Mouse (Mus musculus): ENCODE results near the gene Bfar. TPM values are rescaled to one million over a fixed set of nuclear protein-coding genes. Genes with fewer than 3 reads are reported as not detected.
"Not testable (repeated sequence)": the region's sequence is repeated elsewhere in the genome, so short reads cannot be mapped to it uniquely, and the experiment has no call there.

The Bfar gene
- 10 to 100 TPM; 29.1 to 37.1 TPM for total RNA-seq (2021)
- long read RNA-seq, experiment 1, transcript Bfar-201 (8 exons, 3,003 nt): major isoform, 21 of 227 reads
- long read RNA-seq, experiment 1, partial matches to known transcripts: 203 of 227 reads
- long read RNA-seq, experiment 1, other reads (novel, unspliced or antisense): 3 of 227 reads
- long read RNA-seq, experiment 2, transcript Bfar-201 (8 exons, 3,003 nt): major isoform, 45 of 177 reads
- long read RNA-seq, experiment 2, partial matches to known transcripts: 3 of 177 reads
- long read RNA-seq, experiment 2, other reads (novel, unspliced or antisense): 129 of 177 reads

DNA sequence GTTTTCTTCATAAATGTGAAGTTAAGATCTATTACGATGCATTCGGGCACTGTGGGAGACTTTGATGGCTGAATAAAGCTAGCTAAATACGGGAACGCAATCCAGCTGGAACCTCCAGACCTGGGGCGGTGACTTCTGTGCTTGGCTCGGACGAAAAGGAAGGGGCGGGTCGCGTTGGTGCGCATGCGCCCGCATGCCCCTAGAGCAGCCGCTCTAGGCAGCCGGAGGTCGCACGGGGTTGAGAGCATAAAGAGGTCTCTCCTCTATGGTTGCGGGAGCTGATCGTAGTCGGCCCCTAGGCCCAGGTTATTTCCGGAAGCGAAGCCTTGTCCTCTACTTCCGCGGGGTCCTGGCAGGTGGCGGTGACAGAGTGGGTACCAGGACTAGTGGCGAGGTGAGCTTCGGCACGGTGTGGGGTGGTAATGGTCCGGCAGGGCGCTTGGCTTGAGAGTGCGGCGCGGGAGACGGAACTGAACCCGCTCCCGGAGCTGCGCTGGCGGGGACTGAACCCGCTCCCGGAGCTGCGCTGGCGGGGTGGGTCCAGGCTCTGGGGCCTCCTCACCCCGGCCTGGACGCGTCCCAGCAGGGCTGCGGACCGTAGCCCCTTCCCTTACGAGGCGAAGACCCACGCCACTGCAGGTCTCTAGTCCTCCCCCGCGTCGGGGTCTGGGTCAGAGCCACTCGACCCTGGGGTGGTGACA is at the start of gene Bfar, which contains the start of gene 3110001I22Rik:
Bfar (plus strand) TSS at position 174 of the 701 bp plus-strand sequence.
3110001I22Rik (plus strand) TSS at position 245 of the 701 bp plus-strand sequence.
- DNase-seq: peak; percentile 90

DNA sequence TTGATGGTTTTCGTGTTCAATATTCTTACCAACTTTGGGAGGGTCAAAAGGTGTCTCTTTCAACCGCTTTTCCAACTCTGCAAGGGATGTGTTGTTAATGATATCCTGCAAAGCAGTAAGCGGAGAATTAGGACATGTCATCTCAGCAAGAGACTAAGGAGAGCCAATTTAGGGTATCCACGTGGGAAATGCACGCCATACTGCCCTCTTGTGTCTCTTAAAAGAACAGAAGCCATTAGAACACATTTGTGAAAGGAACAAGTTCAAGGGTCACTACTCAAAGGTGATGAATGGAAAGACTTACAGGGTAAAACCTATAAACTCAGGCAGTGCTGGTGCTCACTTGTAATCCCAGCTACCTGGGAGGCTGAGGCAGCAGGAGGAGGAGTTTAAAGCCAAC is 43.3 kb upstream of the Bfar start:
- DNase-seq: no peak

GRCm38 (mm10) chr16:13638198-13638597 is 33.5 kb upstream of the Bfar start:
- DNase-seq: not testable (repeated sequence)

GRCm38 (mm10) chr16:13639508-13639907 is 32.1 kb upstream of the Bfar start:
- DNase-seq: no peak

DNA sequence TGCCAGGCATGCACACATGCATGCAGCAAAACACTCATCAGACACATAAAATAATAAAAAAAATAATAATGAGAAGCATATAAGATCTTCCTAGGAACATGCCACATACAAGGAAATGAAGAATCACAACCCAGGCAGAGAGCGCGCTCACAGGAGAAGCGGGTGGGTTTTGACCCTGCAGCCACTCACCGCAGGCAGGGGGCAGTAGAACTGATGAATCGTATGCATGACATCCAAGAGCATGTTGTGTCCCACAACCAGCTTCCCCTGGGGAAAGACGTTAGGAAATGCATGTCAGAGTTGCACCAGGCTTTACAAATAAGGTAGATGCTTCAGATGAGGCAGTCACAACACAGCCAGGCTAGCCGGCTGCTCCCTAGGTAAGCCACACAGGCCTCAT is 31.6 kb upstream of the Bfar start:
- no peak for DNase-seq

DNA sequence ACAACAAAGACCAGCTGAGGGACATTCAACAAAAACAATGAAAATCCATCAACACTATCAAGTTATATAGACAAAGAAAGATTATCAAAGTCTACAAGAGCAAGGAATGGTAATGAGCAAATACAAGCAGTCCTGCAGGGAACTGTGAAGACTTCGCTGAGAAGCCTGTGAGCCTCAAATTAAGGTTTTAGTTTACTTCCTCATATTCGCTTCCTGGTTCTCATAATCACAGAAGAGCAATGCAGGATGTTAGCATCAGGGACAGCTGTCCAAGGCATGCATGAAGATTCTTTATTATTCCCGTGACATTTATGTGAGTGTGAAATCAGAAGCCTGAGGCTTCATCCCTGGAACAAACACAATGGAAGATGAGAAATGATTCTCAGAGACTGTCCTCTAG is 27.2 kb upstream of the Bfar start:
- DNase-seq: no peak

DNA sequence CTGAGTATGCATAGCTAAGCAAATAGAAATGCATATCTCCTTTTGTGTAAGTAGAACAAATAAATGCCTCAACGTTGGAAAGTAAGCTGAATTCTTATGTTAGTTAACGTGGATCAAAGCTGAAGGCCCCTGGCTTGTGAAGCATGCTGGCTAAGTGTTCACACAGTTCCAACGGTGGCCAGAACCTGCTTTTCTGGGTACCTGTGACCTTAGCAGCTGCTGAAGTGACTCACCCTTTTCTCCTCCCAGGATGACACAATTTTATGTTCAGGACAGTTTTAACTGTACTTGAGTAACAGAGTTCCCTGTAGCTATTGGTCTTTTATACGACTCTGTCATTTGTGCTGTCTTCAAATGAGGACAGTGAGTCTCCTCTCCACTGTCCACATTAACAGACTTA is 25.7 kb upstream of the Bfar start:
- DNase-seq: no peak

GRCm38 (mm10) chr16:13658886-13659285 is 12.8 kb upstream of the Bfar start:
- DNase-seq: no peak

DNA sequence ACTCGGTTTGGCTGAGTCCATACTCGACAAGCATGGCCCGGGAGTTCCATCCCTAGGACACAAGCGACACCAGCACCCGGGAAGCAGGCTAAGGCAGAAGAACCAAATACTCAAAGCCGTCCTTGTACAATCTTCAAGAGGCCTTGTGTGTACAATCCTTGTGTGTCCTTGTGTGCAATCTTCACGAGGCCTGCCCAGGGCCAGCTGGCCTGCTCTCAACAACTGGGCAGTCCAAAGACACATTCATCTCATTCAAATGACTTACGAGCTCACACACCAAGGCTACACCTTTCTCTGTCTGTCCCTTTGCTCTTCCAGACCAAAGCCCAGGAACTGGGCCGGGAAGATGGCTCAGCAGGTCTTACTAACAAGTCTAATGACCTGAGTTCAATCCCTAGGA is 10.9 kb upstream of the Bfar start:
- no peak for DNase-seq

DNA sequence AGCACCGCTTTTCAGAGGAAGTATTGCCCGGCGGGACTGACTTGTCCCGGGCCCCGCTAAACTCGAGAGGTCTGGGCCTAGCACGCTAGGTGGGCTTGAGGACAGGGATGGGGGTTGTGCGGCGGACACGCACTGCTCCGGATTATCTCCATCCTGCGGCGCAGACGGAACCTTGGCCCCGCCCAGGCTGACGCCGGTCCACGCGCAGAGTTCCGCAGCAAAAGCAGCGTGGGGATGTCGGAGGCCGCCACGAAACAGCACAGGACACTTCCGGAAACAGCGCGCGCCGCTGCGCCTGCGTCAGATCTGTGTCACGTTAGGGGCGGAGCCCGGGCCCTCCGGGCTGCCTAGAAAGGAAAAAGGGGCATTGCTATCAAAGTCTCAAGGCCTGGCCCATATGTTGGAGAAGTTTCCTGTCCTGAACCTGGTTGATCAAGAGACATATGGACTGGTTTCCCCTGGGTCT is 3.7 kb upstream of the Bfar start, which contains the start of gene Parn:
Parn (minus strand) TSS at position 293 of the 466 bp plus-strand sequence.
- peak; percentile 91 for DNase-seq

GRCm38 (mm10) chr16:13668402-13669108 is 3.1 kb upstream of the Bfar start:
- no peak for DNase-seq

DNA sequence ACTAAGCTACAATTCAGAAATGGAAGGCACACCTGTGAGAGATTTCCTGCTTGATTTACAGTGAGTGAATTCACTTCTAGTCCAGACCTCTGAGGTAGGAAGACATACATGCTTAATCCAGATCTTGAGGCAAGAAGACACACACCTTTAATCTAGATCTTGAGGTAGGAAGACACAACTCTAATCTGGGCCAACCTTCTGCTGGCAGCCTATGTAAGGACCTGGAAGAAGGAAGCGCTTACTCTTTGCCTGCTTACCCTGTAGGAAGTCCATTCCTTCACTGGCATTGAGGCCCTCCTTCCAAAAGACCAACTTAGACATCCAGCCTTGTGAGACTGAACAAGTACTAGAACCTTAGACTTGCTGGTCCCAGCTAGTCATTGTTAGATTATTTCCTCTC is 2.4 kb upstream of the Bfar start:
- DNase-seq: no peak

- DNase-seq: not testable (repeated sequence)
These were observed 762 bp upstream of the Bfar start for GRCm38 (mm10) chr16:13670896-13671295.

DNA sequence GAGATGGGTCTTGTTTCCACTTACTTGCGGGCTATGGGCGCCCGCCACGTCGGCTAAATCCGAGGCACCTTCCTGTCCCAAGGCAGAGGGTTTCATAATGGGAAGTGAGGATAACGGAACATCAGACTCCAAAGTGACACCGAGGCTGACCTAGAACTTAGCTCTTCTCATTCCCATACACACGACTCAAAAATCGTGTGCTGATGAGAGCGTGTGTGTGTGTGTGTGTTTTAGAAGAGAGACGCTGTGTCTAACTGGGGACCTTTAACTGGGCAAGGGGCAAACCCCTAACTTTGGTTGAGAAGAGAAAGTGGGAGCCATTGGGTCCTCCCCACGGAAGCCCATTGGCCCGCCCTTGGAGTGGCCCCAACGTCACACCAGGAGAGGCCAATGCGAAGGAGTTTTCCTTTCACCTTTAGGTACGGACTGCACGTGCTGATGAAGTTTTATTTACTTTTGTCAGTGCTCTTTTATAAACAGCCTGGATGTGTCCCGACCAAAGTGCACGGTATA is 784 bp downstream of the Bfar start:
- DNase-seq: peak; percentile 47

GRCm38 (mm10) chr16:13673114-13673513 is 1.5 kb downstream of the Bfar start:
- DNase-seq: no peak

DNA sequence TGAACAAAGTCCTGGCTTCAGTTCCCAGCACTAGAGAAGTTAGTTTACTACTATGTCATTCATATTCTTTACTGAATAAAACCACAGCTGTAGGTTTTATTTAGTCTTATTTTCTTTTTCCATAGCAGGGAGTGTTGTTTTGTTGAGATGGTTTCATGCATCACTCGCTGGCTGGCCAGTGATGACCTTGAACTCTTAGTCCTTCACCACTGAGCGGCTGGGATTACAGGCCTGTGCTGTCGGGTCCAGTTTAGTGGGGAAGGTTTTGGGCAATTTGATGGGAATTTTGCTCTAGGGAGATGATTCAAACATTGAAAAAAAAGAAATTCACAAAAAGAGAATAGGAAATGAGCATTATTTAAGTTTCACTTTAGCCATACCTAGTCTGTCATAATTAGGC is 2.9 kb downstream of the Bfar start:
- DNase-seq: no peak

DNA sequence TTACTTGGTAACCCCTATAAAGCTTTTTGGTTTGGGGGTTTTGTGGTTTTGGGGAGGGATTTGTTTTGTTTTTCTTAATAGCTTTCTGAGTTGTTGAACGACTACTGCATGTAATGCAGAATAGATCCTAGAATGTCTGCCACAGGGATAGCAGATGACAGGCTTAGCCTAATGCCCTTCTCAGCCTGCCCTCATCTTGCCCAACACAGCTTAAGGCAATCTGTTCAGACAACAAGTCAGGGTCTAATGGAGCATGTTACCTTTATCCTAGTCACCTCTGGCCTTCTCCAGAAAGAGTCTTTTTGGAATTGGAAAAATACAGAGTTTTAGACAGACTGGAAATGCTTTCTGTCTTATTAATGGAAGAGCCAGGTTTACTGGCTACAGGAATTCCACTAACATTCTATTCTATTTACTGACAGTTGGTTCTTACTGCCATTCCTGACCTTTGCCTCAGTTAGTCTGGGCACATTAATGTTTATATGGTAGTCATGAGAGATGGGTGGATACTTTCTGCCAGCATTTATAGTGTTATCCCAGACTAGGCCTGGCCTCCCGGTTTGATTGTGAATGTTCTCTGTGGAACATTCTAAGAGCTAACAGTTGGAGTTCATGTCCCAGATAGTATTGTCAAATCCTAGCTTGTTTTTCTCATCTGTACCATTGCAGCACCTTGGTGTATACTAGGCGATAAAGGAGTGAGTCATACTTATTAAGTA is 7.1 kb downstream of the Bfar start:
- DNase-seq: no peak

DNA sequence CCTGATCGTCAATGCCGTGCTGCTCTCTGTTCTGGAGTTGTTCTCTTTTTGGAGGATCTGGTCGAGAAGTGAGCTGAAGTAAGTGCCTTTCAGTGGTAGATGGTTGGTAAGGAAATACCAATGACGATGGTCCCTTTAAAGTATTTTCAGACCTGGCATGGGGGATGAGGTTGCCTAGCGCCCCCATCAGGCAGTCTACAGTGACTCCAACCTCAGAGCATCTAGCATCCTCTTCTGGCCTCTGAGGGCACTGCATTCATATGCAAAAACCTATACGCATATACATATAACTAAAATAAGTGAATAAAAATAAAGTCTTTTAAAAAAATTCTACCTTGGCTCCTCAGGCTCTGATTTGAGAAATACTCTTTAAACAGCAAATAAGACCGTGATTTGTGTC is 27.3 kb downstream of the Bfar start:
- no peak for DNase-seq

GRCm38 (mm10) chr16:13702184-13702583 is 30.5 kb downstream of the Bfar start:
- no peak for DNase-seq

- DNase-seq: no peak
These were observed 33.0 kb downstream of the Bfar start for GRCm38 (mm10) chr16:13704676-13705075.

GRCm38 (mm10) chr16:13714910-13715309 is 43.3 kb downstream of the Bfar start:
- DNase-seq: no peak

Measured in gastrocnemius, postnatal 25 days (tissue).